Mouse (Mus musculus) retina, postnatal 1 day (tissue): Measurements from ENCODE around the gene St7.
A peak's percentile ranks its signal among the peaks of the same experiment; 100 is the strongest.

Source experiments
- DNase-seq: peaks from one replicate; pipeline ENCODE4 v3.0.0-alpha.2; 2012

The St7 gene

DNA sequence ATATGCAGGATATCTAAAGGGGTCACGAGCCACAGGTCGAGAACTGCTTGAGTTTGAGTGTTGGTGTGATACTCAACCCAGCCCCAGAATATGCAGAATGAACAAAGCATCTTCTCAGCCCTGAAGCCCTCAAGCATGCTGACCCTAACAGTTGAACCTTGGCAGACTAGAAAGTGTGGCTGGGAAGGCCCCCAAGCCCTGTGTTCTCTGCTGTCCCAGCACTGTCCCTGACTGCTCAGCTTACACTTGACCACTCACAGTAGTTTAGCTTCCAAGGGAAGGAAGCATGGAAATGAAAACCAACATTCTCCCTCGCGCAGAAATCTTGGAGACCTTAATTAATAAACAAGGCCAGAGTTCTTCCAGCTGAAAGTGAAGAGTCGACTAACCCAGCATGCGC, 219.6 kb downstream of the St7 start:
- no peak for DNase-seq

DNA sequence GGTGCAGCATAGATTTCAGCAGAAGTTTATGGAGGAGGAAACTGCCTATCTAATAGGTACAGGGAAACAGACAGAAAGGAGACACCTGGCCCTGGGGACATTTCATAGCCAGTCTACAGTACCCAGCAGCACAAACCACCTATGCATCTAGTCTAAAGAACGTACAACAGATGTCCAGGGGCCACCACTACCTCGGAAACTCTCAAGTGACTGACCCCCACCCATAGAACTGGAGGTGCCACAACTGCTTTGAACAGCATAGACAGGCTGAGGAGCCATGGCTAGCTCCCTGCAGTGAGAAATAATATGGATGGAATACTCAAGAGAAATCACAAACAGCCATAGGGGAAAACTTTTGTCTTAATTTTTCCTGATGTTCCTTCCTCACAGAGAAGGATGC, 220.1 kb downstream of the St7 start:
- DNase-seq: no peak

DNA sequence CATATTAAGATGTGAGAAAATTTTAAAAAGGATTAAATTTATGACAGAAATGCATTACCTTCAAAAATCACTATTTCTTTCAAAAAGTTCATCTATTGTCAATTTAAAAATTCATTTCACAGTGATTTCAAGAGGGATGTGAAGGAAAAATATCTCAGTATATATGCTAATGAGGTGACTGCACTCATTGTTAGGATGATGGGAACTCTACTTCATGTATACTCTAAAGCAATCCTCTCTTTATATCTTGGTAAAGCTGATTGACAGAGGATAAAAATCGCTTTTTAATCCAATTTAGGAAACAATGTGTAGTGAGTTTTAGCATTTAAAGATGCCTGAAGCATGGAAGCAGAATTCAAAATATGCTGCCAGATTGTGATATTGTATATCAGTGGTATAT, 220.6 kb downstream of the St7 start:
- no peak for DNase-seq

DNA sequence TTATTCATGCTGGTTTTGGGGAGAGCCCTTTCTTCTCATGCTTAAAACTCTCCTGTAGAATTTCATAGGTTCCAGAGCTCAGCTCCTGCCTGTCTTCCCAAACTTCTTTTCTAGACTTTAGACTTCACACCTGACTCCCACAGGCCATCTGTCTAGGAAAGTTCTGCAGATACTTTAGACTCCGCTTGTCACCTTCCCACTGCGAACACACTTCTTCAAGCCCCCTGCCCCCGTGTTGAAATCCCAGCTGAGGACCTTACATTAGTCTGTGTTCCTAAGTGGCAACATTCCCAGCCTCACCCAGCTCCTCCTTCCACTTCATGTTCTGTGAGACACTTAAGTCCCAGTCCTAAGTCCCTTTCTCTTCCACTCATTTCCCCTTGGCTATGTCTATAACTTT, 221.6 kb downstream of the St7 start:
- no peak for DNase-seq

DNA sequence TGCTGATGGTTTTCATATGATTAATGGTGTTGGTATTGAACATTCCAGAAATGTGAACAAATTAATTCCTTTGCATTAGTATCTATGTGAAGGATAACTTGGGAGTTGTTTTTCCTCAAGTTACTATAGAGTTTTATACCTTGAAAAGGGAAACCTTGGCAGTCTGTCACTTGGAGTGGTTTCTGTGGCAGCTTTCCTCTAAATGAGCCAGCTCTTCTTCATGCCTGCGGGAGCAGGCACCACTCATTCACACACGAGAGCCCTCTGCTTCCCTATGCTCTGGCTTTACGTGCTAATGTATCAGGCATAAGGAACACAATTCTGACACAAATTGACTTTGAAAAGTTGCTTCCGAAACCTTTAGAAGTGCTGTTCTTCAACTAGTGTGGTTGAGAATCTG, 224.5 kb downstream of the St7 start:
- no peak for DNase-seq

DNA sequence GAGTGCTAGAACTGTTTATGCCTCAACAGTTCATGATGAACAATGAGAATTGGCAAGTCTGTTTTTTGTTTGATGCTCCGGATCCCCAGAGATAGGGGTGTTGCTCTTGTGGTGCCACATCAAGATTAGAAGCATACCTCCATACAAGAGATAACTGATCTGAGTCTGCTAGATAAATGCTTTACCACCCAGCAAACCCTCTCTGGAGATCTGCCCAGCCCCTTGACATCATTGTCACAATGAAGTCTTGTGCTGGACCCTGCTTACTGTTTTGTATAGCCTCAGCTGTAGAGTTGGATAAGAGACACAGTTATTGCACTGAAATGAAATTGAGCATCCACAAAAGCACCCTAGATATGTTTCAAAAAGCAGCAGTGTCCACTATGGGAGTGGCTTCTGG, 229.4 kb downstream of the St7 start:
- no peak for DNase-seq

DNA sequence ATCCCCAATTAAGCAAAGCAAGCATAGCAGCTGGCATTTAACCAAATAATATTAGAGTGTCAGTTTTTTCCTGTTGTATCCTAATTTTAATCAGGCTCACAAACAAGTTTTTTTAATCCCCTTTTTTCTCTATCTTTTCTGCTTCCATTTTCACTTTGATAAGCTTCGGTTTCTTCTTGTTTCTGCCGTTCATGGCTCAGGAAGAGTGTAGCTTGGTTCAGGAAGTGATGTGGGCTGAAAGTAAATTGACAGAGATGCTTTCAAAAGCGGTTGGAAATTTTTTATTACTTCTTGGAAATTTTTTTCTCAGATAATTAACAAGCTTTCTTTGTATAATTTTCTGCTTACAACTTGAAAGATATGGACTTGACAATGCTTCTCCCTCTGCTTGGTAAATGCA, 230.2 kb downstream of the St7 start:
- DNase-seq: no peak

DNA sequence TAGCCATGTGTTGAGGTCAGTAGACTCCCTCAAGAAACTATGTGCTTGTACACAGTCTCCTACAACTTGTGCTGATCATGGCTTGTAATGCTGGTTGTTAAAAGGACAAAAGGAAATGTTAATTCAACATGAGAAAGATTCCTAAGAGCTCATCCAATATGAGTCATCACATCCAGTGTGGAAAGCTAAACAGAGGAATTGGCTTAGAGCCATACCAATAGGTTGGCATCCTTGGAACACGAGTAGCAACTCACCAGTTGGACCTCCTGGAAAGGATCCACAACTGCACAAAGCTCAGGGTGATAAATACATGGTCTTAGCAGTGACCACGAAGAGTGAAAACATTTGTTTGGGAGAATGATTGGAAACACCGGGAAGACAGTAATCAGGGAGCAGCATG, 230.6 kb downstream of the St7 start:
- no peak for DNase-seq

DNA sequence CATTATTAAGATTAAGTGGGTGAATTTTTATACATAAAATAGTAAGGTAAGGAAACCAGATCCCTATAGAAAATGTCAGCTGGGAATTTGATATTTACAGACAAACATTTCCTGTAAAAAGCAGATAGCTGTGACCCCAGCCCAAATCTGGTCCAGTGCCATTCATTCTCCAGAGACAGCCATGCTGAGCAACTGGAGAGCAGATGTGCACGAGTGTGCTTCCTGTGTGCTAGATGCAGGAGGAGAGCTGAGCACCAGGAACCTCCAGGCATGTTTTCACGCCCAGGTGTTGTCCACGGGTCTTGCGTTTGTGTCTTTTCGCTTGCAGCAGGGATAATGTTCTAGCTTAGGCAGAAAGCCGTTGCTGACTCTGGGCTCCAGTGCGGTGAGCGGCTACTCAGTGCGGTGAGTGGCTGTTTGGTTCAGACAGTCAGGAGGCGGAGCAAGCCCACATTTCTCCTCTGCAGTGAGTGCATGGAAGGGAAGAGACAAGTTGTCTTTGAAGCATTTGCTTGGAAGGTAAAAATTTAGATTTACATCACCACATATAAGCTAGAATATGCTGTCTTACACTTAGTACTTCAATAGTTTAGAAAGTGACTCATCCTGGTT, 231.3 kb downstream of the St7 start:
- DNase-seq: no peak

DNA sequence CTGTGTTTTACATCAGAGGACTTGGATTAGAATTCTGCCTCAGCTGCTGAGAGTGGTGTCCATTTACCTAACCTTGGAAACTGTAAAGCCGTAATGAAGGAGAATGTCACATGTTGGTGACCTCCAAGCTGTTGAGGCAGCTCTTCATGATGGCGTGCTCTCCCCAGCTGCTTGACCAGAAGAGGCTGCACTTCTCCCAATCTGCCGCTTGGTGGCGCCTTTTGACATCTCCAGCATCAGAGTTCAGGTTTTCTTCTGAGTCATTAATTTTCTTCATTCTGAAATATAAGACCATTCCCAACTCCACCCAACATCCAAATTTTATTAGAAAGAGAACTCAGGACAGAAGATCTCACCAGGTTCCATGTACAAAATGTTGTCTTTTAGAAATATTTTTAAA, 232.5 kb downstream of the St7 start:
- peak; percentile 40 for DNase-seq

DNA sequence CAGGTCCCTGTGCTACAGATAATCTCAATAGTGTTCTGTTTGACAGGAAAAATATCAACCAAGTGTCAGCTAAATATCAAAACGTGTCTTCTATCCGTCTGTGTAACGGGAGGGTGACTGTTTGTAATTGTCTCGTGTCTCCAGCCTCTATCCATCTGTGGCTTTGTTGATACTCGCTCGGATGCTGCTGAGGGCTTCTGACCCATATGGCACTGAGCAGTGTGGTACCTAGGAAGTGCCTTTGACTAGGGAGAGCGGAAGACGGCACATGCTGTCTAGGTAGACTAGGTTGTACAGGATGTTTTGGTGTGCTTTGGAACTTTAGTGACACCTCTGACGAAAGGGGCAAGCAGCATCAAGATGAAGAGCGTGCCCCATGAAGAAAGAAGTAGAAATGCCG, 235.0 kb downstream of the St7 start:
- DNase-seq: no peak

DNA sequence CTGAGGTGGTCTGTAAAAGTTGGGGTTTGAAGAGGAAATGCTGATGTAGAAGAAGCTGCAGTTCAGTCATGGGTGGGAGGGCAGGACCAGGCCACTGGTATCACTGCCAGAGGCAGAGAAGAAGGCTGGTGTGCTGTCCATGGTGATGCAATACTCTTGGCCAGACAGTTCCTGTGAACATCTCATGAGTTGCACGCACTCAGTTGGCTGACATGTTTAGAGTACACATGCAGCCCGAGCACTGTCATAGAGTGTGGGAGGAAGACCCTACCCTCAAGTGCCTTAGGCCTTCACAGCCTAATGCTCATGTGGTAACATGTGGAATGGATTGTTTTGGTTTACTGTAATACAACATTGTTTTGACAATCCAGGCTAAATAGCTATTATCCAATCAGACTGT, 238.5 kb downstream of the St7 start:
- DNase-seq: peak; percentile 27

DNA sequence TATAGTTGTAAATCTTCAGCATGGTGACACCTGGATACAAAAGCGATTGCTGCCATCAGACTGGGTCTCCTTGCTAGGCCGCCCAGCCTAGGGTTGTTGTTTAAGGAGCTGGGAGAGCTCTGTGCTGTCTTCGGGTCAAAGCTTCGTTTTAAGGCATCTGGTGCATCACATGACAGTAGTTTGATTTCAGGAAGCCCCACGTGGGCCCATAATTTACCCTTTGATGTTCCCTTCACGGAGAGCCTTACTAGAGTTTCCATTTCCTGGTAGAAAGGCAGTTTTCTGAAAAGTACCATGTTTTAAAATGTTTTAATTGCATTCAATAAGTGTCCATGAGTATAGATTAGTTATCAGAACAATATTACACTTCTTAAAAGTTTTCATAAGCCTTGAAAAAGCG, 239.1 kb downstream of the St7 start:
- DNase-seq: no peak

DNA sequence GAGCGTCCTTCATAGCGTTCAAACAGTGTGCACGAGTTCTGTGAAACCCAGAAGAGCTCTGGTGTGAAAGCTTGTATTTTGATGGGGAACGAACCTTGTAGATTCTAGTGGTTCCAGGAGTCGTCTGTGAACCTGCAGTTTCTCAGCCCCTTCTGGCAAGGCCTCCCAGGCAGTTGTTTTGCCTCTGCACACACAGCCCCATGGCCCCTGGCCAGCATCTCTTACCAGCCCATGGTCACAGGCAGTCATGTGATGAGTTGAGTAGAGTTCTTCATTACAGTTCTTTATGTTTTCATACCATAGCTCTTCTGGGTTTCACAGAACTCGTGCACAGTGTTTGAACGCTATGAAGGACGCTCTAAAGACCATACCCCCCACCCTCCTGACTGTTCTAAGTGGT, 240.1 kb downstream of the St7 start:
- DNase-seq: no peak

DNA sequence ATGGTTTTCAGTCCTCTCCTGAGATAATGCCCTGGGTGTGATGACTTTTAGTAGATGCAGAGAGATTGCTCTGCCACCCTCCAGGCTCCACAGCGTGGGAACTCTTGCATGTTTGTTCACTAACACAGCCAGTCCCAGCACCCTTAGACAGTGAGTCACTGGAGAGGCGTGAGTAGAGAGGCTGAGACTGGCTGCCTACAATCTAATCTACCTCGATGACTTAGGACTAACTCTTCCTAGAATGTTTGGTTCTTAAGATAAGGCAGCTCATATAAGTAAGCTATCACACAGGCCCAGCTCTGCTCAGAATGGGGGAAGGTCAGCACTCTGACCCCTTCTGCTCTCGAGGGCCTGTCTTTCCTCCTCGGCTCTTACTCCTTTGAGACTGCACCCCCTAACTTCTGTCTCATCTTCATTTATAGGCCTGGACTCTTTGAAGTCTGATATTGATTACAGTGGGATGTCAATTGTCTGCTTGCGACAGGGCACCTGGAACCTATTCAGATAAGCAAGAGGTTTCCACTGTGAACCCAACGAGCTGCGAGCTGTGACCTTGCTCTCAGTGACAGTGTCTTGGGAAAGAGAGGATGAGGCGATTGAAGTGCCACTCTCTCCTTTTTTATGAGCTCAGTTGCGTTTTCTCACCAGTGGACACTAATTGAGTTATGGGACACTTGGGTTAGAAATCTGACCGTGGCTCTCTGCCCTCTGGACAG, 246.1 kb downstream of the St7 start:
- no peak for DNase-seq

DNA sequence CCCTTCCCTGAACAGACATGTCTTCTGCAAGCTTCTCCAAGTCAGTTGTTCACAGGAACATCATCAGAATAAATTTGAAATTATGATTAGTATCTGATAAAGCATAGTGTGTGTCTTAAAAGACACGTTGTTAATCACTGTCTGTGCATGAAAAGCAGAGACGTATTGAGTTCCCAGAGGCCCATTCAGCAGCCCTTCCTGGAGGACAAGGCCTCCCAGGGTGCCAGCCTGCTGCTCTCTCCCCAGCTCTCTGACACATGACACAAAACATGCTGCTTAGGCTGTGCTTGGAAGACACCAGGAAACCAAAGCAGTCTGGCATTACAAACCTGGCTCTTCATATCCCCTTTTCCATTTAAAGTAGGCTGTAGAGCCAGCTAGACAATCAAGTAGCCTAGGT, 249.2 kb downstream of the St7 start:
- no peak for DNase-seq

DNA sequence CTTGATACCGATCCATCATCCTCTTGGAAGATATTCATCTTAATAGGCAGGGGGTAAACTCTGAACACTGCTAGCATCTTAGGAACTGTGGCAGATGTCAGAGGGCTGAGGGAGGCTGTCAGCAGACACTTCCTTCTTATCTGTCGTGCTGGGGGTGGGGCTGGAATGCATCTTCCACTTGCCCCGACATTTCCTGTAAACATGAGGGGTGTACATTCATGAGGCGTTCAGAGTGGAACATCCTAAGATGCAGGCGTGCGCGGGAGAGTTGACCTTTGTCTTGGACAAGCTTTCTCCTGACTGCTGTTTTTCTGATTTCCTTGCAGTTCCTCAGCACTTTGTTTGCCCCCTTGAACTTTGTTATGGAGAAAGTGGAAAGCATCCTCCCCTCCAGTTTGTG, 249.6 kb downstream of the St7 start:
- no peak for DNase-seq

DNA sequence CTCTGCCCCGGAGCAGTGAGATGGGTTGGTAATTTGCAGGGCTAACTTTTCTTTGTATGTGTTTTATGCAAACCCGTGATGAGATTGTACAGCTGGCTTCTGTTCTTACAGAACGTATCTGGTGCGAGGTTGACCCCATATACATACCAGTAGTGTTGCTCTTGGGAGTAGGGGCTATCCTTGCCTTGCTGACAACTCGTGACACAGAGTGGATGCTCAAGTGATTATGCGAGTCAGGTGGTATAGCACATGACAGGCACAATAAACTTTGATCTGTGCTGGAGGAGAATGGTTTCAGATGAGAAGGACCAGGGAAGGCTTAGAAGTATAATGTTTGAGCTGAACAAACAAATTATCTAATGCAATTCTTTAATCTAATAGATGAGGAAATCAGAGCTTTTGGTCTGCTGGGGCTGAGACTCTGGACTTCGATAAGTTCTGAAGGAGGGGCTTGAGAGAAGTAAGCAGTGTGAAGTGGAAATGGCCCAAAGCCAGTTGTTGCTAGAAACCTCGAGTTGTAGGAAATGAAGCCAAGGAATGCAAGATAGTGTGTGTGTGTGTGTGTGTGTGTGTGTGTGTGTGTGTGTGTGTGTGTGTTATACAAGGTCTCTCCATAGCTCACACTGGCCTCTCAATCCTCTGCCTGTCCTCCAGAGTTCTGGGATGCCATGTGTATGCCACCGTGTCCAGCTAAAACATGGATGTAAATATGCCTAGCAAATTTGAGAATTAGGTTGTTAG, 251.3 kb downstream of the St7 start:
- no peak for DNase-seq

DNA sequence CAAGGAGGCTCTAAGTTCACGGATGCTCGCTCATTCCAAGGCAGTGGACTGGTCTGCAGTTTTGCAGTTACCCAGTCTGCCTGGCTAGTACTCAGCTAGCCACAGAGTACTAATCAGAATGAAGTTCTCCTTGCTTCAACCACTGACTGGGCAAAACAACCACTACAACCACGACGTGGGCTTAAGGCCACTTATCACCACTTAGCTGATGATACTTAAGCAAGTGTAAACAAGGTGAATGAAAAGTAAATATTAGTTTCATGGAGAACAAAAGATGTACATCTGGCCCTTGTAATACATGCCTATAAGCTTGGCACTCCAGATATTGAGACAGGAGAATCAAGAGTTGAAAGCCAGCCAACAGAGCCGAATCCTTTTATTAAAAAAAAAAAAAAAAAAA, 253.7 kb downstream of the St7 start:
- no peak for DNase-seq

DNA sequence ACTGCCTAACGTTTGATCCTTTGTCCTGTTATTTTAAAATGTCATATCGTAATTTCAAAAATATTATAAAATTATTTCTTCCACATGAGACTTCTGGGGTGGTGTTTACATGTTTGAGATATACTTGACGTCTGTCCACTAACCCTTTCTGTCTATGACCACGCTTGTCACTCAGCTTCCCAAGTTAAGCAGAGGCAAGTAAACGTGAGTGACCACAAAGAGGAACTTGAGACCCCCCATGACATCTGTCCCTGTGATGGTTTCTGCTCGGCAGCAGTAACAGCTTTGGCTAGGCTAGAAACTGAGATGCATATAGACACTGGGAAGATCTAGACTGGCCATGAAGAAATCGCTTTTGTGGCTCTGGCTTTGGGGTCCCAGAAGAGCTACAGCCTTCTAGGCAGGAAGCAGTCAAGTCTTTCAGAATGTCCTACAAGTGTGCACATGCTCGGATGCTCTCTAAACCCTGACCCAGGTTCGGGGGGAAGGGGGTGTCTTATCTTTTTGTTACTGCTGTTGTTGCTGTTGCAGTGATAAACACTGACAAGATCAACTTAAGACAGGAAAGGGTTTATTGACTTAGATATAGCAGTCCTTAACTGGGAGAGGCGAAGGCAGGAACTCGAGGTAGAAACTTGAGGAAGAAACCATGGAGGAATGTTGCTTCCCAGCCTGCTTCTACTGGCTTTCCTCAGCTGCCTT, 254.5 kb downstream of the St7 start:
- no peak for DNase-seq

DNA sequence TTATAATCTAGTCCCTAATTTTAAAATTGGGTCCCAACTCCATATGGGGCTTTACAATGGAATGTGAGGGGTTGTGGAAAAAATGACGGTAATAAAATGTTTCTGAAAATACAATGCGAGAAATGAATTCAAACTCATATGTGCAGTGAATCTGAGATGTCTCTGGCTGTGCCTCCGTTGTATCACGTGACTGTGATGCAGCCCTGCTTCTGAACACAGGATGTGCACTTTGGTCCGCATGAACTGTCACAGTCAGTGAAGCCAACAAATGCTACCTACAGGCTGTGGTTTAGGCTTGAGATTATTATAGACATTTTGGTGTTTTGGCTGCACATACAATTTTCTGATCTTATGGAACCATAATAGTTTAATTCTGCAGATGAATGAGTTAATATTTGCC, 256.4 kb downstream of the St7 start:
- no peak for DNase-seq

DNA sequence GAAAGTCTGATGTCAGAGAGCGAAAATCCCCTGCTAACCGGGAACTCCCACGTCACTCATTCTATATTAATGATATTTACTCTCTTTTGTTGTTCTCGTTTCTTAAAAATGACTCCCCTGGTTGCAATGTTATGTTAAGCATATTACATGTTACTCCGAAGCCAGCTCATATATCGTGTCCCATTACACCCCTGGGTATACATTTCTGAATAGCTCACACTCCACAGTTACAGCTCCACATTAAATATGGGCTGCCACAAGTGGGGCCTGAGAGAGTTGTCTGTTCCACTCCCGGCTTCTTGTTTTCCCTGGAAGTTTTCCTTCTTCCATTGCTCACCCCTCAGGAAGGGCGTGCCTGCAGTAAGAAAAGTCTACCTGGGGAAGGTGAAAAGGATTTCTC, 259.0 kb downstream of the St7 start:
- DNase-seq: no peak

DNA sequence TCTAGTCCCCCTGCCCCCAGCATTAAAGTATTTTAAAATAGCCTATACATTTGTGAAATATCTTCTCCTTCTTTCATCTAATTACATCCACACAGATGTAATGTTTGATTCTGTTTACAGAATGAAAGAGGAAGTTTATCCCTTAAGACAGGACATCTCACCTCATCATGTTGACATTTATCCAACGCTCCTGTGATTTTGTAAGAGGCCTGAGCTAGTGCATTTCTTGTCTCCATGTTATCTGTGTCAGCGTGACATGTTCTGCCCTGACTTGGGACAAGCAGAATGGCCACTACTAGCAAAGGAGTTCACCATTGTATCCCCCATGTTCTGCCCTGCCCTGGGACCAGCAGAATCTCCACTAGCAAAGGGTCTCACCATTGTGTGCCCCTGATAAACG, 270.7 kb downstream of the St7 start:
- DNase-seq: no peak
